Mouse (Mus musculus): ENCODE measurements at regions not wholly inside any gene's neighbourhood (a gene's known extent, or its start where the extent isn't known, plus 50 kb on each side); places are given as distances from the start of the nearest gene placed in this dataset.

- DNase-seq = no peak
These were observed 1579.5 kb downstream of the 4930444P10Rik start for GRCm38 (mm10) chr1:14513662-14514061.

- DNase-seq = no peak
These were observed 1580.4 kb downstream of the 4930444P10Rik start for GRCm38 (mm10) chr1:14512481-14513285.

- no peak for DNase-seq
These were observed 1586.1 kb downstream of the 4930444P10Rik start for GRCm38 (mm10) chr1:14506831-14507690.

GRCm38 (mm10) chr1:14506201-14506830, 1586.8 kb downstream of the 4930444P10Rik start:
- DNase-seq = no peak

GRCm38 (mm10) chr1:14505741-14506140, 1587.4 kb downstream of the 4930444P10Rik start:
- no peak for DNase-seq

- DNase-seq = no peak
These were observed 1588.3 kb downstream of the 4930444P10Rik start for GRCm38 (mm10) chr1:14504767-14505343.

- DNase-seq = no peak
These were observed 1589.0 kb downstream of the 4930444P10Rik start for GRCm38 (mm10) chr1:14503881-14504742.

GRCm38 (mm10) chr1:14503193-14503800, 1589.8 kb downstream of the 4930444P10Rik start:
- DNase-seq = no peak

- no peak for DNase-seq
These were observed 1594.0 kb downstream of the 4930444P10Rik start for GRCm38 (mm10) chr1:14499105-14499504.

GRCm38 (mm10) chr1:14490026-14490425, 1603.1 kb downstream of the 4930444P10Rik start:
- no peak for DNase-seq

- no peak for DNase-seq
These were observed 1605.4 kb downstream of the 4930444P10Rik start for GRCm38 (mm10) chr1:14487708-14488127.

- DNase-seq = no peak
These were observed 1607.4 kb downstream of the 4930444P10Rik start for GRCm38 (mm10) chr1:14485746-14486145.

GRCm38 (mm10) chr1:14484121-14484916, 1608.8 kb downstream of the 4930444P10Rik start:
- DNase-seq = no peak

- DNase-seq = no peak
These were observed 1620.8 kb downstream of the 4930444P10Rik start for GRCm38 (mm10) chr1:14472294-14472693.

GRCm38 (mm10) chr1:14471551-14471950, 1621.6 kb downstream of the 4930444P10Rik start:
- DNase-seq = no peak

GRCm38 (mm10) chr1:14464788-14465482, 1628.2 kb downstream of the 4930444P10Rik start:
- peak; percentile 6 for DNase-seq

GRCm38 (mm10) chr1:14462496-14462895, 1630.6 kb downstream of the 4930444P10Rik start:
- no peak for DNase-seq

- DNase-seq = no peak
These were observed 1632.3 kb downstream of the 4930444P10Rik start for GRCm38 (mm10) chr1:14460811-14461210.

GRCm38 (mm10) chr1:14429326-14429725, 1663.8 kb downstream of the 4930444P10Rik start:
- no peak for DNase-seq

- no peak for DNase-seq
These were observed 1672.1 kb downstream of the 4930444P10Rik start for GRCm38 (mm10) chr1:14421030-14421429.

All from kidney, adult 11 months (tissue).